Mouse (Mus musculus): Measurements from ENCODE around the gene Il25.

DNA sequence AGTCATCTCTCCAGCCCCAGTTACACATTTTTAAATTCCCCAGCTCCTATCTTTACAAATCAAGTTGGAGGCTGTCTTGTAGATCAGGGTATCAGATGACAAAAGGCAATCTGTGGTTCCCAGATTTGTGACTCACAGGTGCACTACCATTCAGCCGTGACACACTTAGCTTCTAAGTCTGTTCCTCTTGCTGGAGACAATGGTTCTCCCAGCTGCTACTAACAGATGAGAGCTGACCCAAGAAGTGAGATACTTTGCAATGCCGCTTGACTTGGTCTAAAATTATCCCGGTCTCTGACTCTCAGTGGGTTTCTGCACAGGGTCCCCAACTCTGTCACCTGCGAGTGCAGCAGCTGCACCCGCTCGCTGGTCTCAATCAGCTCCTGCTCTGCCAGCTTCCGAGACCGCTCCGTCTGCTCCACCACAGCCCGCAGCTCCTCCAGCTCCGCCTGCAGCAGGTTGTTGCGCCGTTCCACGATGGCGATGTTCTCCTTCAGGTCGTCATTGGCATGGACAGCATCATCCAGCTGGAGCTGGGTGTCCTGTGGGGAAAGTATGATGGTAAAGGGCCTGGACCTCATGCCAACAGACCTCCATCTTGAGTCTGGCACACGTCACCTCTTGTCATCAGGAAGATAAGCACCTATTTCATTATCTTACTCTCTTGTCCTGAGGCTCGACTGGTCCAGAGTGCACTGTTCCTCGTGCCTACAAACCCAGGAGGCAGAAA is 13.6 kb downstream of the Il25 start:
- TF ChIP-seq POLR2A (IDR thresholded peaks at IDR 0.05; ENCODE audit: borderline replicate concordance, insufficient read depth, low read length) (no peak), CTCF (IDR thresholded peaks at IDR 0.05; ENCODE audit: borderline replicate concordance, insufficient read depth, low read depth, low read length) (no peak)
